23 mouse cellular contexts compared by ENCODE assay signal in the genomic region with DNA sequence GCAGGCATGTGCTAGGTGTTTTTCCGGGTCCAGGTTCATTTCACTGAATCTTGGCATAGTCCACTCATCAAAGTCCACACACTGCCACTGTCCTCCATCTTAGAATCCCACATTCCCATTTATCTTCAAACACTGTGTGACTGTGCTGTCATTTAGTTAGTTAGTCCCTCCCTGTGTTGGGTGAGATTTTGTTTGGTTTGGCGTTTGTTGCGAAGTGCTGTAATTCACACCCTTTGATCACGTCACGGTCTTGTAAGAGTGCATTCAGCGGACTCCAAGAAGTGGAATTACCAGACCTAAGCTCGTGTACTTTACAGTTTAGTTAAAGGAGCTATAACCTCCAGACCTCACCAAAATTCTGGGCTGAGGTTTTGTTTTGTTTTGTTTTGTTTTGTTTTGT. TPM values are rescaled to one million over a fixed set of nuclear protein-coding genes. Genes with fewer than 3 reads are reported as not detected.
DNase-seq lines count a peak whose midpoint lies in the region; ATAC-seq and TF ChIP-seq lines count a peak whose summit lies in the region.
"Had no signal": no experiment of that assay in that cellular context is flagged by ENCODE, and none has a peak within 500 bp of the region (broad histone marks: within the 10 kb centered on the region; RNA-seq: fewer than 3 reads in every experiment).

No protein-coding gene starts in this region.

- H3K9ac ChIP-seq in embryonic facial prominence, embryonic 14.5 days (ENCODE audit: low read depth, low read length): no peak overlapping the region
- no peak overlapping the region for H3K9ac ChIP-seq in kidney, embryonic 15.5 days
- no peak overlapping the region for H3K9ac ChIP-seq in kidney, postnatal 0 days (ENCODE audit: low read depth, low read length)
- H3K9ac ChIP-seq: embryonic facial prominence, embryonic 13.5 days; forebrain, embryonic 13.5 days; forebrain, embryonic 15.5 days; forebrain, postnatal 0 days had no signal

- no peak overlapping the region for H3K4me2 ChIP-seq in embryonic facial prominence, embryonic 14.5 days (ENCODE audit: low read depth, low read length)
- no peak overlapping the region for H3K4me2 ChIP-seq in kidney, embryonic 15.5 days
- H3K4me2 ChIP-seq in kidney, postnatal 0 days (ENCODE audit: low read length): no peak overlapping the region
- H3K4me2 ChIP-seq: embryonic facial prominence, embryonic 13.5 days; forebrain, embryonic 13.5 days; forebrain, embryonic 15.5 days had no signal

- no peak overlapping the region for H3K27ac ChIP-seq in embryonic facial prominence, embryonic 14.5 days (replicated peaks; ENCODE audit: low read depth, low read length)
- H3K27ac ChIP-seq in embryonic facial prominence, embryonic 10.5 days (replicated peaks): no peak overlapping the region
- H3K27ac ChIP-seq in kidney, embryonic 15.5 days: no peak overlapping the region
- no peak overlapping the region for H3K27ac ChIP-seq in kidney, postnatal 0 days
- H3K27ac ChIP-seq: embryonic facial prominence, embryonic 13.5 days; forebrain, embryonic 13.5 days; forebrain, embryonic 15.5 days had no signal

- H3K36me3 ChIP-seq in embryonic facial prominence, embryonic 14.5 days (ENCODE audit: control insufficient read depth, insufficient read depth, low read length): no peaks in the 10 kb centered on the region
- H3K36me3 ChIP-seq in embryonic facial prominence, embryonic 10.5 days (replicated peaks): no peaks in the 10 kb centered on the region
- H3K36me3 ChIP-seq in kidney, embryonic 15.5 days: no peaks in the 10 kb centered on the region
- H3K36me3 ChIP-seq in kidney, postnatal 0 days (ENCODE audit: insufficient read depth, low read length): no peaks in the 10 kb centered on the region
- H3K36me3 ChIP-seq: embryonic facial prominence, embryonic 13.5 days; forebrain, embryonic 15.5 days; G1E had no signal

- H3K27me3 ChIP-seq in embryonic facial prominence, embryonic 14.5 days (replicated peaks; ENCODE audit: control insufficient read depth, insufficient read depth, low read length): no peaks in the 10 kb centered on the region
- no peaks in the 10 kb centered on the region for H3K27me3 ChIP-seq in embryonic facial prominence, embryonic 10.5 days (replicated peaks; ENCODE audit: low read depth, poor library complexity, severe bottlenecking)
- no peaks in the 10 kb centered on the region for H3K27me3 ChIP-seq in kidney, embryonic 15.5 days
- no peaks in the 10 kb centered on the region for H3K27me3 ChIP-seq in kidney, postnatal 0 days (ENCODE audit: insufficient read depth, low read length)
- H3K27me3 ChIP-seq: embryonic facial prominence, embryonic 13.5 days; forebrain, embryonic 13.5 days; forebrain, embryonic 15.5 days had no signal

- no peak for ATAC-seq in embryonic facial prominence, embryonic 14.5 days (ENCODE audit: low read depth)
- peak; percentile 79 for ATAC-seq in kidney, embryonic 15.5 days (replicated peaks; ENCODE audit: low FRiP score)
- no peak; the same call in 1 of the 2 replicates for ATAC-seq in kidney, postnatal 0 days (replicated peaks; ENCODE audit: low FRiP score, low read depth)
- ATAC-seq: activated CD4-positive, CD25-positive, alpha-beta regulatory T cell, adult 4 months; CD4-positive, CD25-positive, alpha-beta regulatory T cell, adult 4 months; forebrain, embryonic 13.5 days; forebrain, embryonic 15.5 days; forebrain, postnatal 0 days; Patski had no signal

- no peaks in the 10 kb centered on the region for H3K9me3 ChIP-seq in embryonic facial prominence, embryonic 14.5 days (ENCODE audit: control insufficient read depth, low read length)
- H3K9me3 ChIP-seq in embryonic facial prominence, embryonic 10.5 days: no peaks in the 10 kb centered on the region
- no peaks in the 10 kb centered on the region for H3K9me3 ChIP-seq in kidney, embryonic 15.5 days (replicated peaks)
- no peaks in the 10 kb centered on the region for H3K9me3 ChIP-seq in kidney, postnatal 0 days (replicated peaks; ENCODE audit: low read length)
- H3K9me3 ChIP-seq: embryonic facial prominence, embryonic 13.5 days; forebrain, embryonic 13.5 days; forebrain, embryonic 15.5 days; G1E had no signal

- no peak for TF ChIP-seq CTCF in kidney, postnatal 0 days (IDR thresholded peaks at IDR 0.05; ENCODE audit: low read depth)

- peak; percentile 23 for DNase-seq in embryonic facial prominence, embryonic 14.5 days (ENCODE audit: low spot score)
- no peak for DNase-seq in embryonic facial prominence, embryonic 10.5 days (ENCODE audit: low spot score)
- no peak for DNase-seq in kidney, adult 11 months
- peak; percentile 45 for DNase-seq in kidney, postnatal 0 days (ENCODE audit: low spot score)
- DNase-seq in kidney, postnatal 36 days: no peak
- DNase-seq: adrenal gland, adult 8-10 months; adrenal gland, postnatal 14 days; adrenal gland, postnatal 36 days; B cell, adult 2 months; cerebellum, adult 11-12 months; cerebellum, adult 2 months; cerebellum, adult 9-10 months; cerebellum, postnatal 10 days; cerebellum, postnatal 25 days; forebrain, postnatal 0 days had no signal

- no peak overlapping the region for H3K4me3 ChIP-seq in embryonic facial prominence, embryonic 14.5 days (ENCODE audit: low read depth, low read length)
- no peak overlapping the region for H3K4me3 ChIP-seq in embryonic facial prominence, embryonic 10.5 days
- no peak overlapping the region for H3K4me3 ChIP-seq in kidney, embryonic 15.5 days (replicated peaks)
- H3K4me3 ChIP-seq in kidney, postnatal 0 days (replicated peaks; ENCODE audit: low read depth, low read length): no peak overlapping the region
- H3K4me3 ChIP-seq: embryonic facial prominence, embryonic 13.5 days; forebrain, embryonic 13.5 days; forebrain, embryonic 15.5 days had no signal

- WGBS in embryonic facial prominence, embryonic 14.5 days: 68% methylated on average over 7 of the region's 7 CpGs
- 78% methylated on average over 7 of the region's 7 CpGs for WGBS in embryonic facial prominence, embryonic 10.5 days
- WGBS in kidney, embryonic 15.5 days: 19% methylated on average over 7 of the region's 7 CpGs
- WGBS in kidney, postnatal 0 days: 11% methylated on average over 7 of the region's 7 CpGs

- H3K4me1 ChIP-seq in embryonic facial prominence, embryonic 14.5 days (ENCODE audit: control insufficient read depth, insufficient read depth, low read length): no peaks in the 10 kb centered on the region
- no peaks in the 10 kb centered on the region for H3K4me1 ChIP-seq in embryonic facial prominence, embryonic 10.5 days
- no peaks in the 10 kb centered on the region for H3K4me1 ChIP-seq in kidney, embryonic 15.5 days
- H3K4me1 ChIP-seq in kidney, postnatal 0 days (replicated peaks; ENCODE audit: insufficient read depth, low read length): no peaks in the 10 kb centered on the region
- H3K4me1 ChIP-seq: embryonic facial prominence, embryonic 13.5 days; forebrain, embryonic 13.5 days; forebrain, embryonic 15.5 days had no signal

RNA-seq across cellular contexts. Expression of a gene that starts 45.3 kb away (rescaled TPM):
- 1.1 and 1.2 TPM in 2 replicates for polyA plus RNA-seq in embryonic facial prominence, embryonic 14.5 days (2014; fragmentation: Nextera tagmentation; extraction: Ambion mirVana)
- polyA plus RNA-seq in embryonic facial prominence, embryonic 10.5 days (2016; fragmentation: Nextera tagmentation; extraction: Ambion mirVana): 0.48 and 1.1 TPM in 2 replicates
- 0.19 and 0.21 TPM in 2 replicates for polyA plus RNA-seq in kidney, embryonic 15.5 days (2015; fragmentation: Nextera tagmentation; extraction: Ambion mirVana)
- 0.10 and 0.20 TPM in 2 replicates for polyA plus RNA-seq in kidney, postnatal 0 days (2015; fragmentation: Nextera tagmentation; extraction: Ambion mirVana)
- polyA plus RNA-seq: activated CD4-positive, CD25-positive, alpha-beta regulatory T cell, adult 4 months; G1E; Patski had no signal

Comparison
In these comparisons a context has a peak if more than half of its experiments do, and no peak if none do; other contexts are left out.
1. DNase-seq: peak in embryonic facial prominence, embryonic 14.5 days (single experiment) and kidney, postnatal 0 days (single experiment); none in embryonic facial prominence, embryonic 10.5 days (single experiment), kidney, adult 11 months (single experiment) and kidney, postnatal 36 days (0 of 2).